In the genomic region with DNA sequence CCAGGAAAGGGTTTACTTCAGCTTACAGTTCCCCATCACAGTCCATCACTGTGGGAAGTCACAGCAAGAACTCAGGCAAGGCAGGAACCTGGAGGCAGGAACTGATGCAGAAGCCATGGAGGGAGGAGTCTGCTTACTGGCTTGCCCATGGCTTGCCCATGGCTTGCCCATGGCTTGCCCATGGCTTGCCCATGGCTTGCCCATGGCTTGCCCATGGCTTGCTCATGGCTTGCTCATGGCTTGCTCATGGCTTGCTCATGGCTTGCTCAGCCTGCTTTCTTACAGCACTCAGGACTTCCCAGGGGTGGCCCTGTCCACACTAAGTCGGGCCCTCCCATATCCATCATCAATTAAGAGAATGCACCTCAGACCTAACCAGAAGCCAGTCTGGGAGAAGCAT, we compare ENCODE assay signal across 22 mouse cellular contexts. TPM values are rescaled to one million over a fixed set of nuclear protein-coding genes. Genes with fewer than 3 reads are reported as not detected.
A peak's percentile ranks its signal among the peaks of the same experiment; 100 is the strongest.
DNase-seq lines count a peak whose midpoint lies in the region; ATAC-seq and TF ChIP-seq lines count a peak whose summit lies in the region.
"Had no signal": no experiment of that assay in that cellular context is flagged by ENCODE, and none has a peak within 500 bp of the region (broad histone marks: within the 10 kb centered on the region; RNA-seq: fewer than 3 reads in every experiment).

No protein-coding gene starts in this region.

- 94% methylated on average over 1 of the region's 1 CpGs for WGBS in intestine, embryonic 14.5 days
- WGBS in intestine, embryonic 16.5 days, result 95% methylated on average over 1 of the region's 1 CpGs
- WGBS in limb, embryonic 12.5 days, result 96% methylated on average over 1 of the region's 1 CpGs
- WGBS in limb, embryonic 10.5 days, result 91% methylated on average over 1 of the region's 1 CpGs
- 86% methylated on average over 1 of the region's 1 CpGs for WGBS in stomach, embryonic 15.5 days

- peak overlapping the region; percentile 34; the same call in 1 of the 2 replicates for H3K27ac ChIP-seq in intestine, embryonic 14.5 days (ENCODE audit: low read depth)
- no peak overlapping the region for H3K27ac ChIP-seq in intestine, embryonic 16.5 days (ENCODE audit: low read length)
- peak overlapping the region; percentile 20; the same call in 1 of the 2 replicates for H3K27ac ChIP-seq in limb, embryonic 12.5 days
- H3K27ac ChIP-seq in limb, embryonic 10.5 days, result no peak overlapping the region; the same call in 1 of the 2 replicates
- H3K27ac ChIP-seq in ES-Bruce4 (ENCODE audit: insufficient read depth, low read length), result peak overlapping the region; percentile 80
- peak overlapping the region; percentile 77 for H3K27ac ChIP-seq in stomach, embryonic 15.5 days
- H3K27ac ChIP-seq: embryonic facial prominence, embryonic 12.5 days had no signal

- TF ChIP-seq EP300 in ES-Bruce4 (IDR thresholded peaks at IDR 0.05; ENCODE audit: insufficient read depth, low read depth, low read length), result peak; percentile 92

- H3K9me3 ChIP-seq in intestine, embryonic 14.5 days (ENCODE audit: control insufficient read depth, low read length), result 0 out of 2 replicates have a peak, but pooled peaks cover 5% of the 10 kb centered on the region
- no peaks in the 10 kb centered on the region; the same call in 1 of the 2 replicates for H3K9me3 ChIP-seq in intestine, embryonic 16.5 days (ENCODE audit: control insufficient read depth, low read length)
- H3K9me3 ChIP-seq in limb, embryonic 12.5 days, result 0 out of 2 replicates have a peak, but pooled peaks cover 5% of the 10 kb centered on the region
- H3K9me3 ChIP-seq in limb, embryonic 10.5 days (replicated peaks), result no peaks in the 10 kb centered on the region
- no peaks in the 10 kb centered on the region for H3K9me3 ChIP-seq in ES-Bruce4 (replicated peaks; ENCODE audit: control insufficient read depth, insufficient read depth, low read length, poor library complexity, severe bottlenecking)
- no peaks in the 10 kb centered on the region for H3K9me3 ChIP-seq in stomach, embryonic 15.5 days
- H3K9me3 ChIP-seq: embryonic facial prominence, embryonic 12.5 days had no signal

- ATAC-seq in intestine, embryonic 14.5 days (replicated peaks; ENCODE audit: low FRiP score, low TSS enrichment, low read depth), result no peak
- ATAC-seq in intestine, embryonic 16.5 days, result no peak
- no peak for ATAC-seq in limb, embryonic 12.5 days (ENCODE audit: insufficient number of reproducible peaks, insufficient read depth, low FRiP score, low TSS enrichment, low read depth)
- no peak for ATAC-seq in stomach, embryonic 15.5 days (ENCODE audit: insufficient read depth, low FRiP score, low read depth)
- ATAC-seq in granulocyte monocyte progenitor cell, adult 5-6 weeks (replicated peaks; ENCODE audit: poor library complexity, severe bottlenecking), result no peak
- ATAC-seq: forebrain, embryonic 16.5 days; hindbrain, embryonic 16.5 days; lung, postnatal 0 days had no signal

- no peak for TF ChIP-seq CTCF in ES-Bruce4 (IDR thresholded peaks at IDR 0.05; ENCODE audit: low read depth, low read length)

- H3K4me1 ChIP-seq in intestine, embryonic 14.5 days (replicated peaks; ENCODE audit: control insufficient read depth, insufficient read depth, low read length), result peaks cover 6% of the 10 kb centered on the region; the same call in 1 of the 2 replicates
- H3K4me1 ChIP-seq in intestine, embryonic 16.5 days (ENCODE audit: control insufficient read depth, insufficient read depth, low read length), result 0 out of 2 replicates have a peak, but pooled peaks cover 9% of the 10 kb centered on the region
- H3K4me1 ChIP-seq in limb, embryonic 12.5 days (replicated peaks), result peaks cover 24% of the 10 kb centered on the region
- H3K4me1 ChIP-seq in limb, embryonic 10.5 days, result peaks cover 20% of the 10 kb centered on the region; the same call in 1 of the 2 replicates
- peaks cover 6% of the 10 kb centered on the region for H3K4me1 ChIP-seq in ES-Bruce4 (ENCODE audit: control insufficient read depth, insufficient read depth, low read length)
- H3K4me1 ChIP-seq in stomach, embryonic 15.5 days, result peaks cover 2% of the 10 kb centered on the region; the same call in 1 of the 2 replicates

- DNase-seq in intestine, embryonic 14.5 days (ENCODE audit: low spot score), result no peak
- DNase-seq in limb, embryonic 10.5 days (ENCODE audit: low spot score), result no peak
- DNase-seq: adrenal gland, postnatal 14 days; cerebellum, adult 11 months; cerebellum, adult 9-10 months; cerebellum, postnatal 36 days; gastrocnemius, adult 2 months; gastrocnemius, postnatal 36 days; lung, adult 18-20 months; lung, postnatal 4 days; thymus, adult 18-20 months; thymus, postnatal 36 days had no signal

- no peak overlapping the region for H3K4me3 ChIP-seq in intestine, embryonic 14.5 days (ENCODE audit: low read depth, low read length)
- no peak overlapping the region for H3K4me3 ChIP-seq in intestine, embryonic 16.5 days (ENCODE audit: low read length)
- H3K4me3 ChIP-seq in limb, embryonic 12.5 days (replicated peaks), result no peak overlapping the region
- H3K4me3 ChIP-seq in limb, embryonic 10.5 days, result no peak overlapping the region
- H3K4me3 ChIP-seq in ES-Bruce4 (ENCODE audit: low read depth, low read length), result no peak overlapping the region
- no peak overlapping the region for H3K4me3 ChIP-seq in stomach, embryonic 15.5 days (replicated peaks)
- H3K4me3 ChIP-seq: embryonic facial prominence, embryonic 12.5 days; erythroblast, embryonic 14.5 days; gastrocnemius, adult 2 months had no signal

- H3K4me2 ChIP-seq in intestine, embryonic 14.5 days (ENCODE audit: low read length), result no peak overlapping the region
- no peak overlapping the region for H3K4me2 ChIP-seq in intestine, embryonic 16.5 days (ENCODE audit: low read depth, low read length)
- H3K4me2 ChIP-seq in limb, embryonic 12.5 days, result no peak overlapping the region
- H3K4me2 ChIP-seq in stomach, embryonic 15.5 days, result no peak overlapping the region
- H3K4me2 ChIP-seq: embryonic facial prominence, embryonic 12.5 days had no signal

- no peaks in the 10 kb centered on the region for H3K27me3 ChIP-seq in intestine, embryonic 14.5 days (replicated peaks; ENCODE audit: control insufficient read depth, insufficient read depth, low read length)
- no peaks in the 10 kb centered on the region for H3K27me3 ChIP-seq in intestine, embryonic 16.5 days (replicated peaks; ENCODE audit: control insufficient read depth, insufficient read depth, low read length)
- no peaks in the 10 kb centered on the region for H3K27me3 ChIP-seq in limb, embryonic 12.5 days
- no peaks in the 10 kb centered on the region for H3K27me3 ChIP-seq in limb, embryonic 10.5 days (ENCODE audit: low read depth, poor library complexity, severe bottlenecking)
- H3K27me3 ChIP-seq in ES-Bruce4 (ENCODE audit: control insufficient read depth, insufficient read depth, low read length, poor library complexity, severe bottlenecking), result no peaks in the 10 kb centered on the region
- H3K27me3 ChIP-seq in stomach, embryonic 15.5 days (replicated peaks), result no peaks in the 10 kb centered on the region
- H3K27me3 ChIP-seq: embryonic facial prominence, embryonic 12.5 days had no signal

- no peaks in the 10 kb centered on the region for H3K36me3 ChIP-seq in intestine, embryonic 14.5 days (ENCODE audit: control insufficient read depth, insufficient read depth, low read length)
- 0 out of 2 replicates have a peak, but pooled peaks cover 3% of the 10 kb centered on the region for H3K36me3 ChIP-seq in intestine, embryonic 16.5 days (ENCODE audit: control insufficient read depth, insufficient read depth, low read length)
- H3K36me3 ChIP-seq in limb, embryonic 12.5 days, result no peaks in the 10 kb centered on the region
- peaks cover 4% of the 10 kb centered on the region for H3K36me3 ChIP-seq in limb, embryonic 10.5 days
- no peaks in the 10 kb centered on the region for H3K36me3 ChIP-seq in ES-Bruce4 (ENCODE audit: control insufficient read depth, insufficient read depth, low read length, poor library complexity, severe bottlenecking)
- no peaks in the 10 kb centered on the region for H3K36me3 ChIP-seq in stomach, embryonic 15.5 days
- H3K36me3 ChIP-seq: embryonic facial prominence, embryonic 12.5 days had no signal

- no peak for TF ChIP-seq POLR2A in ES-Bruce4 (IDR thresholded peaks at IDR 0.05; ENCODE audit: insufficient read depth, low read length)

- H3K9ac ChIP-seq in intestine, embryonic 14.5 days (ENCODE audit: low read length), result no peak overlapping the region
- H3K9ac ChIP-seq in intestine, embryonic 16.5 days (ENCODE audit: low read depth, low read length), result no peak overlapping the region
- no peak overlapping the region for H3K9ac ChIP-seq in limb, embryonic 12.5 days (replicated peaks)
- no peak overlapping the region for H3K9ac ChIP-seq in ES-Bruce4 (ENCODE audit: low read depth, poor library complexity, severe bottlenecking)
- H3K9ac ChIP-seq in stomach, embryonic 15.5 days, result no peak overlapping the region
- H3K9ac ChIP-seq: embryonic facial prominence, embryonic 12.5 days had no signal

RNA-seq across cellular contexts. Expression of gene St3gal3, which starts 58.1 kb away (rescaled TPM):
- 4.5 and 4.7 TPM in 2 replicates for polyA plus RNA-seq in intestine, embryonic 14.5 days (2014; fragmentation: Nextera tagmentation; extraction: Ambion mirVana)
- polyA plus RNA-seq in intestine, embryonic 16.5 days (2015; fragmentation: Nextera tagmentation; extraction: Ambion mirVana), result 8.6 and 10.1 TPM in 2 replicates
- 8.9 and 12.1 TPM in 2 replicates for polyA plus RNA-seq in limb, embryonic 12.5 days (2016; fragmentation: Nextera tagmentation; extraction: Ambion mirVana)
- polyA plus RNA-seq in limb, embryonic 10.5 days (2016; fragmentation: Nextera tagmentation; extraction: Ambion mirVana), result 6.8 and 7.2 TPM in 2 replicates
- polyA plus RNA-seq in ES-Bruce4 (2011; ENCODE audit: insufficient read depth, insufficient read length, low read depth, missing spikeins), result 13.9 and 16.9 TPM in 2 replicates
- polyA plus RNA-seq in stomach, embryonic 15.5 days (2015; fragmentation: Nextera tagmentation; extraction: Ambion mirVana), result 6.4 and 8.0 TPM in 2 replicates
- total RNA-seq in granulocyte monocyte progenitor cell, adult 5-6 weeks (2014; fragmentation: Nextera tagmentation), result 12.9 and 14.5 TPM in 2 replicates
- 4.7 and 8.2 TPM in 2 replicates for total RNA-seq in granulocyte monocyte progenitor cell, adult 5-6 weeks (2017)

Comparison
In these comparisons a context has a peak if more than half of its experiments do, and no peak if none do; other contexts are left out.
1. H3K27ac ChIP-seq: peak in intestine, embryonic 14.5 days (single experiment), limb, embryonic 12.5 days (single experiment), ES-Bruce4 (single experiment) and stomach, embryonic 15.5 days (single experiment); none in intestine, embryonic 16.5 days (single experiment) and limb, embryonic 10.5 days (single experiment).